Mouse (Mus musculus) heart, adult 2 months (tissue): ENCODE measurements around the gene Smarcd2.

Experiments used
- CTCF ChIP-seq: fragments of 200-600 bp; IDR thresholded peaks from 2 replicates; pipeline ENCODE4 v1.8.1; 2022; ENCODE audit warnings: antibody characterized with exemption, mild to moderate bottlenecking, moderate library complexity
- EP300 ChIP-seq: fragments of 200-500 bp; IDR thresholded peaks from 2 replicates; pipeline ENCODE4 v1.6.1; 2011; ENCODE audit warnings: low read depth, low read length, control low read depth; ENCODE audit not compliant: insufficient read depth
- POLR2A ChIP-seq: fragments of 200-500 bp; IDR thresholded peaks from 2 replicates; pipeline ENCODE4 v1.6.1; 2011; ENCODE audit warnings: mild to moderate bottlenecking, low read depth, low read length, control low read depth; ENCODE audit not compliant: insufficient read depth

DNA sequence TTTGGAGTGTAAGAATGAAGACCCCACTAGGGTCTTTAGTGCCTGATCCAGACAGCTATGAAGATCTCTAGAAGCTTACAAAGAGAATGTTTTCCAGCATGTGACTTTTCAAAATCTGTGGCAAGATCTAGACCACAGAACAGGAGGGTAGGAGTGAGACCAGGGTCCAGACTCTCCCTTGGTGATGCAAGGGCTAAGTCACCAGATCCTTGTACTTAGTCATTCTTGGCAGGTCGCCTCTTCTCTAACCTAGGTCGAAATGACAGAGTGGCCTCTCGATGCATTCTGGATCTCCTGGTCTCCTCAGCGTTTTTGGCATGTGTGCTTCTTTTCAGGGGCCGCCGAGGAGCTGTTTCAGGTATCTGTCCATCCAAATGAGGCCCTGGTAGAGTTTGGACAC is 9.7 kb upstream of the Smarcd2 start:
- TF ChIP-seq CTCF (no peak), POLR2A (no peak), EP300 (no peak)
